Mouse (Mus musculus) midbrain, embryonic 15.5 days (tissue): Measurements from ENCODE around the gene Prkci. TPM values are rescaled to one million over a fixed set of nuclear protein-coding genes. Genes with fewer than 3 reads are reported as not detected.

ENCODE experiments used
- ATAC-seq: fragments of 200-750 bp; cut with Nextera tagmentation; replicated peaks from 2 replicates; pipeline ENCODE4 v1.8.0; 2017; ENCODE audit warnings: moderate TSS enrichment
- H3K27ac ChIP-seq: fragments of 300-500 bp; sonication (generic); 2 replicates; pipeline ENCODE4 v1.5.1; 2015; ENCODE audit warnings: mild to moderate bottlenecking, inconsistent platforms
- H3K27me3 ChIP-seq: fragments of 300-500 bp; sonication (generic); replicated peaks from 2 replicates; pipeline ENCODE4 v1.6.1; 2015; ENCODE audit warnings: inconsistent platforms
- H3K36me3 ChIP-seq: fragments of 300-500 bp; sonication (generic); replicated peaks from 2 replicates; pipeline ENCODE4 v1.6.1; 2015; ENCODE audit warnings: inconsistent platforms
- H3K4me1 ChIP-seq: fragments of 300-500 bp; sonication (generic); 2 replicates; pipeline ENCODE4 v1.6.1; 2015; ENCODE audit warnings: inconsistent platforms
- H3K4me2 ChIP-seq: fragments of 300-500 bp; sonication (generic); 2 replicates; pipeline ENCODE4 v1.6.1; 2015; ENCODE audit warnings: inconsistent platforms, mild to moderate bottlenecking, moderate library complexity
- H3K4me3 ChIP-seq: fragments of 300-500 bp; sonication (generic); 2 replicates; pipeline ENCODE4 v1.5.1; 2015; ENCODE audit warnings: mild to moderate bottlenecking, inconsistent platforms
- H3K9ac ChIP-seq: fragments of 300-500 bp; sonication (generic); 2 replicates; pipeline ENCODE4 v1.6.1; 2015; ENCODE audit warnings: mild to moderate bottlenecking, inconsistent platforms
- H3K9me3 ChIP-seq: fragments of 300-500 bp; sonication (generic); 2 replicates; pipeline ENCODE4 v1.6.1; 2016; ENCODE audit warnings: inconsistent platforms
- WGBS: fragments of 180-500 bp; shearing (Covaris S2); methylation state at CpG from one replicate; pipeline ENCODE4 v1.1.7; 2015; ENCODE audit warnings: mixed read lengths; 5-methylcytosine and 5-hydroxymethylcytosine counted together
- microRNA-seq: library from miRNA; unstranded; fragments of <30 nt; microRNA quantifications from one replicate; pipeline ENCODE4, GENCODE M21; 2016
- polyA plus RNA-seq: library from polyadenylated mRNA; unstranded; fragments of >200 nt; fragmentation: Nextera tagmentation; extraction: Ambion mirVana; gene quantifications from 2 replicates; pipeline ENCODE4 v1.2.1, GENCODE M21; 2015

Gene Prkci
- polyA plus RNA-seq, 1 experiment from 2014 or later, result 27.3 TPM

DNA sequence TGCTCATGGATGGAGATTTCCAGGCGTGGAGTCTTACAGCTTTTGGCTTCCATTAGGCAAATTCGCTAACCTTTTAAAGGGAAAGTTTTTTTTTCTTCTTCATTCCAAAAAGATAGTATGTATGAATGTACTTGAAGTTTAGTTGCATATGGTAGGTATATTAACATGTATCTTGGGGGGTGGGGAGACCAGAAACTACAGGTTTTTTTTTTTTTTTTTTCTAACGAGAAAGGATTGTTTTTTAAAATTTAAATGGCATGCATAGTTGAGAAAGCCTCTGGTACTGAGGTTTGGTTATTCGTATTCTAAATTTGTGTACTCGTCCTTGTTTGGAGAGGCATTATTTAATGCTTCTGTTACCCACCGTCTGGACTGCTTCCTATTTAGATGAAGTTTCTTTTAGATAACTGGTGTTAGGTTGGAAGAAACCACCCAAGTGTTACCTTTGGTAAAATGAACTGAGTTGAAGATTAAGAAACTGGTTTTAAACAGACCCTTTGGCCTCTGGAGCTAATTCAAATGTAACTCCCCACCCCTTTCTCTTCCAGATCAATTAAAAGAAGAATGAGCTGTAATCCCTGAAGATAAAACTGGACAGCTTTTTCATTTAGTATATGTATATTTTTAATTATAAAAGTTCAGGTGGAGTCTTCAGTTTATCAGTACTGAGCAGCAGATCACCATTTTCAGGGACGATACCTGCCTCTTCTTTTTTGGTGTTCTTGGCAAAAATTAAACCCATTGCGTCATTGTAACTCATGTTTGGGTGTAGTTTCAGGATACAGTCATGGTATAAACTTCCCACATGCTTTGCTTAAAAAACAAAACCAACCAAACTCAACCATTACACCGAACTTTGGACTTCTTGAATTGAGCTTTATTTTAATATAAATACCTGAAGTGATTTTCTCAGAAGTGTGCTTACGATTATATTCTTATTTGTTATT lies 100.9 kb downstream of the Prkci start:
- H3K4me1 ChIP-seq, result peaks cover 45% of the 10 kb centered on the region
- ATAC-seq, result no peak

GRCm38 (mm10) chr3:31097102-31097720 lies 101.7 kb downstream of the Prkci start:
- H3K4me2 ChIP-seq, result 0 out of 2 replicates have a peak overlapping the region, but pooled peaks have one; percentile 28
- H3K9ac ChIP-seq, result no peak overlapping the region
- H3K27ac ChIP-seq, result no peak overlapping the region
- H3K9me3 ChIP-seq, result no peaks in the 10 kb centered on the region
- no peak overlapping the region for H3K4me3 ChIP-seq
- peaks cover 48% of the 10 kb centered on the region for H3K4me1 ChIP-seq
- no peak for ATAC-seq
- 83% methylated on average over 13 of the region's 13 CpGs for WGBS
- H3K36me3 ChIP-seq, result no peaks in the 10 kb centered on the region
- no peaks in the 10 kb centered on the region for H3K27me3 ChIP-seq

More for the DNA sequence above, 100.9 kb downstream of the Prkci start:
- peak overlapping the region; percentile 81 for H3K4me2 ChIP-seq
- no peaks in the 10 kb centered on the region for H3K27me3 ChIP-seq
- H3K9me3 ChIP-seq, result no peaks in the 10 kb centered on the region
- peak overlapping the region; percentile 100 for H3K27ac ChIP-seq
- H3K36me3 ChIP-seq, result no peaks in the 10 kb centered on the region
- 37% methylated on average over 10 of the region's 10 CpGs for WGBS
- peak overlapping the region; percentile 88 for H3K4me3 ChIP-seq
- peak overlapping the region; percentile 88 for H3K9ac ChIP-seq

DNA sequence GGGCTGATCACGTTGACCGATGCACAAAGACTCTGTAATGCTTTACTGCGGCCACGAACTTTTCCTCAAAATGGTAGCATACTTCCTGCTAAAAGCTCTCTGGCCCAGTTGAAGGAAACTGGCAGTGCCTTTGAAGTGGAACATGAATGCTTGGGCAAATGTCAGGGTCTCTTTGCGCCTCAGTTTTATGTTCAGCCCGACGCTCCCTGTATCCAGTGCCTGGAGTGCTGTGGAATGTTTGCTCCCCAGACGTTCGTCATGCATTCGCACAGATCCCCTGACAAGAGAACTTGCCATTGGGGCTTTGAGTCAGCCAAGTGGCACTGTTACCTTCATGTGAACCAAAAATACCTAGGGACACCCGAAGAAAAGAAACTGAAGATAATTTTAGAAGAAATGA lies 102.4 kb downstream of the Prkci start:
- Histone ChIP-seq H3K9me3 (no peaks in the 10 kb centered on the region), H3K36me3 (no peaks in the 10 kb centered on the region), H3K4me1 (peaks cover 43% of the 10 kb centered on the region), H3K27me3 (no peaks in the 10 kb centered on the region), H3K4me3 (no peak overlapping the region), H3K27ac (no peak overlapping the region), H3K4me2 (peak overlapping the region; percentile 28), H3K9ac (no peak overlapping the region)
- WGBS, result 64% methylated on average over 11 of the region's 11 CpGs
- ATAC-seq, result no peak

DNA sequence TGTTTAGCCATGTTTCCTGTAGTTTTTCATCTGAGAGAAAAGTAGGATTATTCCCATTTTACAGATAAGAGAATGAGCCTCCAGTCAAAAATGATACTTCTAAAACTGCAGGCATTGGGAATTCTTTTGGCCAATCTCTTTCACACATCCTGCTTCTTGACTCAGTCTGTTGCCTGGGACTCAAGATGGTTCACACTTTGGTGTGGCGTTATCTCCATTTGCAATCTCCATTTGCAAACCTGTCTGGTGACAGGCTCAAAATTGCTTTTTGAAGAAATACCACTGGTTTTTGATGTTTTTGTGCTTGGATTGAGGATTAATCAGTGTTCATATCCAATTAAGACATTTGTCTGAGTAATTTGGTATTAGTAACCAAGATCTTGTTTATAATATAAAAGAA lies 103.0 kb downstream of the Prkci start:
- 82% methylated on average over 1 of the region's 1 CpGs for WGBS
- ATAC-seq, result no peak
- no peak overlapping the region for H3K4me3 ChIP-seq

GRCm38 (mm10) chr3:31100026-31100425 lies 104.5 kb downstream of the Prkci start:
- 82% methylated on average over 5 of the region's 5 CpGs for WGBS

More for the DNA sequence above, 103.0 kb downstream of the Prkci start:
- Histone ChIP-seq H3K4me2 (peak overlapping the region; percentile 28; the same call in 1 of the 2 replicates), H3K9ac (no peak overlapping the region), H3K27ac (no peak overlapping the region), H3K4me1 (peaks cover 42% of the 10 kb centered on the region), H3K27me3 (no peaks in the 10 kb centered on the region), H3K36me3 (no peaks in the 10 kb centered on the region), H3K9me3 (no peaks in the 10 kb centered on the region)

DNA sequence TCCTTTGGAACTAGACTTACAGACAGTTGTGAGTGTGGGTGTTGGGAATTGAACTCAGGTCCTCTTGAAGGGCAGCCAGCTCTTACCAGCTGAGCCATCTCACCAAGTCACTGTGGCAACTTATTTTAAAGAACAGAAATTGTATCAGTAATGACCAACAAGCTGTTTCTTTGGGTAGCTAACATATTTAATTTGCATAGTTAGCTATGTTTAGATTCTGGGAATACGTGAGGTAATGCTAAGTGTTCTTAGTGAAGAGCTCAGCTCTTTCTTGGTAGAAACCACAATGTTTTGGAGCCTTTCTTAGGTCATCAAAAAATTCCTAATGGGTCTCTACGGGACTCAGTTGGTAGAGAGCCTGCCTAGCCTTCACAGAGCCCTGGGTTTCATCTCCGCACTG lies 105.3 kb downstream of the Prkci start:
- Histone ChIP-seq H3K27ac (no peak overlapping the region), H3K4me2 (no peak overlapping the region), H3K4me1 (peaks cover 46% of the 10 kb centered on the region), H3K4me3 (no peak overlapping the region), H3K9me3 (no peaks in the 10 kb centered on the region), H3K36me3 (no peaks in the 10 kb centered on the region), H3K27me3 (no peaks in the 10 kb centered on the region), H3K9ac (no peak overlapping the region)
- no peak for ATAC-seq
- 89% methylated on average over 3 of the region's 3 CpGs for WGBS

More at GRCm38 (mm10) chr3:31100026-31100425, 104.5 kb downstream of the Prkci start:
- Histone ChIP-seq H3K27ac (no peak overlapping the region), H3K4me3 (no peak overlapping the region), H3K9ac (no peak overlapping the region), H3K36me3 (no peaks in the 10 kb centered on the region), H3K4me2 (peak overlapping the region; percentile 26; the same call in 1 of the 2 replicates), H3K27me3 (no peaks in the 10 kb centered on the region), H3K4me1 (peaks cover 46% of the 10 kb centered on the region), H3K9me3 (no peaks in the 10 kb centered on the region)
- ATAC-seq, result no peak

Small RNA genes lying within 50 kb of the gene (microRNA-seq; reads per million reads assigned to microRNA genes)
- 0.74 reads per million for gene Mir7008

Other genes starting within 250 kb of the Prkci start
- gene Samd7, start 249.5 kb upstream of the Prkci start, polyA plus RNA-seq, result 0.05 TPM in 1 of 2 replicates, not detected in the other
- gene Sec62, start 202.9 kb upstream of the Prkci start, polyA plus RNA-seq, result 74.7 and 85.6 TPM in 2 replicates
- 1.0 and 1.5 TPM in 2 replicates for gene Gpr160, start 139.8 kb upstream of the Prkci start, polyA plus RNA-seq
- 8.6 TPM in 2 replicates for gene Phc3, start 26.3 kb upstream of the Prkci start, polyA plus RNA-seq
- 25.9 and 29.5 TPM in 2 replicates for gene Skil, start 99.3 kb downstream of the Prkci start, polyA plus RNA-seq
- 57.8 and 75.1 TPM in 2 replicates for gene Cldn11, start 154.2 kb downstream of the Prkci start, polyA plus RNA-seq